Mouse (Mus musculus) heart, embryonic 13.5 days (tissue): ENCODE data around the gene Axin1. TPM values are rescaled to one million over a fixed set of nuclear protein-coding genes. Genes with fewer than 3 reads are reported as not detected.

Experiments
- ATAC-seq: fragments of 200-750 bp; cut with Nextera tagmentation; 2 replicates; pipeline ENCODE4 v1.8.0; 2017; ENCODE audit warnings: moderate TSS enrichment; ENCODE audit not compliant: insufficient number of reproducible peaks, low FRiP score, low TSS enrichment; ENCODE audit errors: extremely low read depth
- H3K27ac ChIP-seq: fragments of 300-500 bp; sonication (generic); replicated peaks from 2 replicates; pipeline ENCODE4 v1.5.1; 2015; ENCODE audit warnings: moderate library complexity, mild to moderate bottlenecking, inconsistent platforms
- H3K27me3 ChIP-seq: fragments of 300-500 bp; sonication (generic); replicated peaks from 2 replicates; pipeline ENCODE4 v1.6.1; 2015; ENCODE audit warnings: mild to moderate bottlenecking, inconsistent platforms
- H3K36me3 ChIP-seq: fragments of 300-500 bp; sonication (generic); 2 replicates; pipeline ENCODE4 v1.6.1; 2015; ENCODE audit warnings: mild to moderate bottlenecking, inconsistent platforms
- H3K4me1 ChIP-seq: fragments of 300-500 bp; sonication (generic); 2 replicates; pipeline ENCODE4 v1.6.1; 2015; ENCODE audit warnings: inconsistent platforms
- H3K4me2 ChIP-seq: fragments of 300-500 bp; sonication (generic); 2 replicates; pipeline ENCODE4 v1.6.1; 2015; ENCODE audit warnings: inconsistent platforms, mild to moderate bottlenecking, moderate library complexity
- H3K4me3 ChIP-seq: fragments of 300-500 bp; sonication (generic); 2 replicates; pipeline ENCODE4 v1.5.1; 2015; ENCODE audit warnings: moderate library complexity, mild to moderate bottlenecking, inconsistent platforms
- H3K9ac ChIP-seq: fragments of 300-500 bp; sonication (generic); 2 replicates; pipeline ENCODE4 v1.6.1; 2015; ENCODE audit warnings: inconsistent platforms, mild to moderate bottlenecking, moderate library complexity
- H3K9me3 ChIP-seq: fragments of 300-500 bp; sonication (generic); 2 replicates; pipeline ENCODE4 v1.6.1; 2016; ENCODE audit warnings: inconsistent platforms
- WGBS: fragments of 180-500 bp; shearing (Covaris S2); methylation state at CpG from one replicate; pipeline ENCODE4 v1.1.7; 2015; ENCODE audit warnings: mixed read lengths; 5-methylcytosine and 5-hydroxymethylcytosine counted together
- polyA plus RNA-seq: library from polyadenylated mRNA; unstranded; fragments of >200 nt; fragmentation: Nextera tagmentation; extraction: Ambion mirVana; gene quantifications from 2 replicates; pipeline ENCODE4 v1.2.1, GENCODE M21; 2015

Gene Axin1
- polyA plus RNA-seq, 1 experiment from 2014 or later: 4.1 TPM

DNA sequence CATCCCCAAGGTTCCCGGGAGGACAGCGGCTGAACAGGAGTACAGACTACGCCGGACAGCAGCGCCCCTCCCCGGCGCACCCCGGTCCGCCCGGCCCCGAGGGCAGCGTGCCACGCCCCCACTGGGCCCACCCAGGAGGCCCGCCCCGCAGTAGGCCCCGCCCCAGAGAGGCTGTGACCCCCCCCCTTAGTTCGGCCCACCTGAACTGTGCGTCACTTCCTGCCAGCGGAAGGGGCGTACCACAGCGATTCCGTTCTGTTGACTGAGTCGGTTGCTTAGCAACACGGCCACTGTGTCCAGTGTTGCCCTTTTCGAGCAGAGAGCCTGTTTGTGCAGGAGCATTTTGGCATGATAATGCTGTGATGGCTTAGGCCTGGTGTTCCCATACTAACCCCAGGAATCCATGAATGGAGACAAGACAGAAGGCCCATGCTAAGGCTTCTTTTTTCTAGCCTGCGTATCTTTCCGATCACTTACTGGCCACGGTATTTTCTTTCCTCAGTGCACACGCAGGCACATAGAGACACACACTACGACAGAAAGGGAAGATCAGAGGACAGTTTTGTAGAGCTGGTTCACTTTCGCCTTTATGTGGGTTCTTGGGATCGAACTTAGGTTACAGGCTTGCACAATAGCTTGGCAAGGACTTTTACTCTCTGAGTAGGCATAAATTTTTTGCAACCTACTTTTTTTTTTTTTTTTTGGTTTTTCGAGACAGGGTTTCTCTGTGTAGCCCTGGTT, 105.8 kb downstream of the Axin1 start, which contains the start of gene Fam234a:
Gene Fam234a (minus strand): TSS at position 142 of the 741 bp plus-strand sequence.
- peak; percentile 96 for ATAC-seq
- Histone ChIP-seq H3K4me2 (peak within 1 kb of the TSS; percentile 89), H3K4me3 (peak within 1 kb of the TSS; percentile 64), H3K27ac (peak within 1 kb of the TSS; percentile 87), H3K36me3 (no peaks in the 10 kb centered on the region), H3K27me3 (peaks cover 8% of the 10 kb centered on the region; the same call in 1 of the 2 replicates), H3K9me3 (no peaks in the 10 kb centered on the region), H3K4me1 (peaks cover 31% of the 10 kb centered on the region), H3K9ac (peak within 1 kb of the TSS; percentile 87)
- 7% methylated on average over 33 of the region's 33 CpGs for WGBS

Other genes with a start within 250 kb of the Axin1 start
- gene Rab40c, start 219.0 kb upstream of the Axin1 start, polyA plus RNA-seq: 16.1 and 16.4 TPM in 2 replicates
- 60.4 and 62.1 TPM in 2 replicates for gene Pigq, start 193.8 kb upstream of the Axin1 start, polyA plus RNA-seq
- gene Nhlrc4, start 193.7 kb upstream of the Axin1 start, polyA plus RNA-seq: 0.06 TPM in 1 of 2 replicates, not detected in the other
- gene A930017K11Rik, start 186.1 kb upstream of the Axin1 start, polyA plus RNA-seq: 0.13 and 0.15 TPM in 2 replicates
- gene Capn15, start 152.9 kb upstream of the Axin1 start, polyA plus RNA-seq: 9.3 and 10.6 TPM in 2 replicates
- 11.0 and 12.3 TPM in 2 replicates for gene Rab11fip3, start 69.1 kb upstream of the Axin1 start, polyA plus RNA-seq
- 34.4 and 34.6 TPM in 2 replicates for gene Decr2, start 48.4 kb upstream of the Axin1 start, polyA plus RNA-seq
- gene Nme4, start 43.1 kb upstream of the Axin1 start, polyA plus RNA-seq: 77.4 and 87.2 TPM in 2 replicates
- 0.80 and 0.94 TPM in 2 replicates for gene Tmem8, start 25.4 kb upstream of the Axin1 start, polyA plus RNA-seq
- 217 and 237 TPM in 2 replicates for gene Mrpl28, start 15.2 kb upstream of the Axin1 start, polyA plus RNA-seq
- 0.47 and 3.1 TPM in 2 replicates for gene Pdia2, start 60.4 kb downstream of the Axin1 start, polyA plus RNA-seq
- 8.6 and 9.3 TPM in 2 replicates for gene Rgs11, start 64.3 kb downstream of the Axin1 start, polyA plus RNA-seq
- gene Arhgdig, start 69.1 kb downstream of the Axin1 start, polyA plus RNA-seq: 3.9 and 5.1 TPM in 2 replicates
- 44.9 and 45.0 TPM in 2 replicates for gene Fam234a, start 105.6 kb downstream of the Axin1 start, polyA plus RNA-seq
- gene Luc7l, start 114.2 kb downstream of the Axin1 start, polyA plus RNA-seq: 54.2 and 56.8 TPM in 2 replicates